Mouse (Mus musculus) spleen, postnatal 36 days (tissue): ENCODE measurements around the gene Cdc42se1.

ENCODE experiments used
- DNase-seq, 2 experiments: peaks; one replicate each; pipeline ENCODE4 v3.0.0; 2022; ENCODE audit warnings: low spot score in 2 of 2, mixed read lengths in 1 of 2

The Cdc42se1 gene

GRCm38 (mm10) chr3:95224295-95224694, 4.2 kb upstream of the Cdc42se1 start:
- DNase-seq, result no peak

- DNase-seq, result no peak
Observed at GRCm38 (mm10) chr3:95227214-95227613, 1.3 kb upstream of the Cdc42se1 start.

- DNase-seq, result peak; percentile 56 to 57
Observed at GRCm38 (mm10) chr3:95228894-95229780, 605 bp downstream of the Cdc42se1 start.

- peak; percentile 41 to 58 for DNase-seq
Observed at GRCm38 (mm10) chr3:95229781-95230494, 1.4 kb downstream of the Cdc42se1 start.

- peak; percentile 39 to 60 for DNase-seq
Observed at GRCm38 (mm10) chr3:95230495-95231297, 2.2 kb downstream of the Cdc42se1 start.

- DNase-seq, result peak; percentile 89
Observed at GRCm38 (mm10) chr3:95231298-95232221, 3.0 kb downstream of the Cdc42se1 start, which contains the start of gene Mllt11. TSS of gene Mllt11 (minus strand) at chr3:95232171.

- no peak for DNase-seq
Observed at GRCm38 (mm10) chr3:95232771-95233170, 4.2 kb downstream of the Cdc42se1 start.

GRCm38 (mm10) chr3:95233303-95233980, 4.9 kb downstream of the Cdc42se1 start:
- DNase-seq, result no peak

GRCm38 (mm10) chr3:95235386-95236301, 7.1 kb downstream of the Cdc42se1 start:
- no peak for DNase-seq

GRCm38 (mm10) chr3:95237541-95238099, 9.1 kb downstream of the Cdc42se1 start:
- DNase-seq, result no peak

- DNase-seq, result no peak
Observed at GRCm38 (mm10) chr3:95239022-95239421, 10.5 kb downstream of the Cdc42se1 start.

- DNase-seq, result no peak
Observed at GRCm38 (mm10) chr3:95239971-95240370, 11.4 kb downstream of the Cdc42se1 start.

- no peak for DNase-seq
Observed at GRCm38 (mm10) chr3:95240900-95241299, 12.4 kb downstream of the Cdc42se1 start.

GRCm38 (mm10) chr3:95241498-95241897, 13.0 kb downstream of the Cdc42se1 start, which contains the start of gene Gm128:
TSS of gene Gm128 (minus strand) at chr3:95241598.
- no peak for DNase-seq

- DNase-seq, result no peak
Observed at GRCm38 (mm10) chr3:95243086-95243485, 14.6 kb downstream of the Cdc42se1 start.

GRCm38 (mm10) chr3:95246465-95247231, 18.1 kb downstream of the Cdc42se1 start:
- DNase-seq, result peak; percentile 40 to 51

GRCm38 (mm10) chr3:95247660-95248336, 19.3 kb downstream of the Cdc42se1 start:
- no peak for DNase-seq
